Mouse (Mus musculus) embryonic facial prominence, embryonic 10.5 days (tissue): ENCODE results near the gene Aldh3b3. TPM values are rescaled to one million over a fixed set of nuclear protein-coding genes. Genes with fewer than 3 reads are reported as not detected.

Experiments
- DNase-seq: peaks from one replicate; pipeline ENCODE4 v3.0.0-alpha.2; 2017; ENCODE audit warnings: low spot score
- H3K27ac ChIP-seq: fragments of 300-500 bp; sonication (generic); replicated peaks from 2 replicates; pipeline ENCODE4 v1.5.1; 2016; ENCODE audit warnings: mild to moderate bottlenecking
- H3K27me3 ChIP-seq: fragments of 300-500 bp; sonication (generic); replicated peaks from 2 replicates; pipeline ENCODE4 v1.6.1; 2016; ENCODE audit warnings: low read depth, mild to moderate bottlenecking; ENCODE audit not compliant: poor library complexity, severe bottlenecking
- H3K36me3 ChIP-seq: fragments of 300-500 bp; sonication (generic); replicated peaks from 2 replicates; pipeline ENCODE4 v1.6.1; 2016; ENCODE audit warnings: mild to moderate bottlenecking, moderate library complexity
- H3K4me1 ChIP-seq: fragments of 300-500 bp; sonication (generic); 2 replicates; pipeline ENCODE4 v1.6.1; 2016
- H3K4me3 ChIP-seq: fragments of 300-500 bp; sonication (generic); 2 replicates; pipeline ENCODE4 v1.5.1; 2016; ENCODE audit warnings: mild to moderate bottlenecking, moderate library complexity
- H3K9me3 ChIP-seq: fragments of 300-500 bp; sonication (generic); 2 replicates; pipeline ENCODE4 v1.6.1; 2016; ENCODE audit warnings: mild to moderate bottlenecking
- WGBS: fragments of 180-500 bp; shearing (Covaris S2); methylation state at CpG from one replicate; pipeline ENCODE4 v1.1.7; 2016; 5-methylcytosine and 5-hydroxymethylcytosine counted together
- polyA plus RNA-seq: library from polyadenylated mRNA; unstranded; fragments of >200 nt; fragmentation: Nextera tagmentation; extraction: Ambion mirVana; gene quantifications from 2 replicates; pipeline ENCODE4 v1.2.1, GENCODE M21; 2016

The Aldh3b3 gene
- polyA plus RNA-seq, 1 experiment from 2014 or later, result not detected

GRCm38 (mm10) chr19:3926685-3927084, 31.8 kb upstream of the Aldh3b3 start:
- Histone ChIP-seq H3K4me1 (peaks cover 42% of the 10 kb centered on the region), H3K36me3 (no peaks in the 10 kb centered on the region), H3K27me3 (0 out of 2 replicates have a peak, but pooled peaks cover 4% of the 10 kb centered on the region), H3K9me3 (no peaks in the 10 kb centered on the region), H3K4me3 (no peak overlapping the region), H3K27ac (no peak overlapping the region)
- 64% methylated on average over 6 of the region's 6 CpGs for WGBS
- no peak for DNase-seq

DNA sequence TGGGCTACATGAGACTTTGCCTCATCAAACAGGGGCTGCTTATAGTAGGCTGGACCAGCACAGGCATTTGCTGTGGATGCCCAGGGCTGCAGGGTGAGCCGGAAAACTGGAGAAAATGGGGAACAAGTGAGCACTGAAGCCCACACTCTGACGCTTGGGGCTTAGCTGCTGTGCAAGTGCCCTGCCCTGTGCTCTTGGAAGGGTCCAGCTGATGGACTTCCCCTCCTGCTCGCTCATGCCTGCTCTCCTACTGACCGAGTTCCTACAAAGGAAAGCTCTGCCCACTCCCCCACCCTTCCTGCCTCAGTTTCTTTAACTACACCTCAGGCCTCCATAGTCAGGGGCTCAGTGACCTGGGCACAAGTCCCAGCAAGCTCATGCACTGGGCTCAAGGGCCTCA, 30.5 kb upstream of the Aldh3b3 start:
- H3K9me3 ChIP-seq, result no peaks in the 10 kb centered on the region
- 87% methylated on average over 4 of the region's 4 CpGs for WGBS
- 0 out of 2 replicates have a peak, but pooled peaks cover 4% of the 10 kb centered on the region for H3K27me3 ChIP-seq
- H3K4me3 ChIP-seq, result no peak overlapping the region
- H3K4me1 ChIP-seq, result peaks cover 38% of the 10 kb centered on the region
- DNase-seq, result no peak
- H3K36me3 ChIP-seq, result no peaks in the 10 kb centered on the region
- no peak overlapping the region for H3K27ac ChIP-seq

- H3K27ac ChIP-seq, result peak overlapping the region; percentile 67; the same call in 1 of the 2 replicates
- whole genome bisulfite sequencing, result 81% methylated on average over 4 of the region's 4 CpGs
- no peaks in the 10 kb centered on the region for H3K9me3 ChIP-seq
- no peak overlapping the region for H3K4me3 ChIP-seq
- 0 out of 2 replicates have a peak, but pooled peaks cover 4% of the 10 kb centered on the region for H3K27me3 ChIP-seq
- no peak for DNase-seq
- H3K36me3 ChIP-seq, result no peaks in the 10 kb centered on the region
- peaks cover 30% of the 10 kb centered on the region for H3K4me1 ChIP-seq
Observed at GRCm38 (mm10) chr19:3928779-3929178, 29.7 kb upstream of the Aldh3b3 start.

DNA sequence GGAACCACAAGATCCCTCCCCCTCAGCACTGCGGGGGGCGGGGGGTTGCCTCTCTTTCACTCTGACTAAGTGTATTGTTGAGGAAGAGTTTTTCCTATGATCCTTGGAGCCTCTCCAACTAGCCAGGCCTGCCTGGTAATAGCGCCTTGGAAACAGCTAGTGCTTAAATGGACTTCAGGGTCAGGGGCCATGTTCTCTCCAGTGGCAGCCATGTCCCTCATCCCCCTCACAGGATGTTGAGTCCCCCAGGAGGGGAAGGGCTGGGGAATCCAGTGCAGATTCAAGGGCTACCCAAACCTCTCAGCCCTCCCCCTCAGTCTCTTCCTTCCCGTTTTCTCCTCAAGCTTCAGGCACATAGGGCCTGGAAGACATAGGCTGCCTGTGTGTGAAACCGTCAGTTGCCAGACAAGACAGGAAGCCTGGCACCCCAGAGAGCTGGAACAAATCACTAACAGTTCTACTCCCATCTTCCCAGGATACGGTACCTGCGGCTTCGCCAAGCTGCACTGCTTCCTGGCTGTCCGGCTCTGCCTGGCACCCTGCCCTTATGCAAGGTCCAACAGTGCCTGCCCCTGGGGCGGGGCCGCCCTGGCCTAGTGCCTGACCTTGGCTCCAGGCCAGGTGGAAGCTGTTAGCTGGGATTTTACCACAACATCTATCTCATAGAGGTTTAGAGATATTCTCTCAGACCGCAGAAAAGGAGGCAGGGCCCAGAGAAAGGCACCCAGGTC, 29.1 kb upstream of the Aldh3b3 start, which contains the start of gene Aldh3b1:
Gene Aldh3b1, minus strand, starts transcription at position 598 of the 731 bp plus-strand sequence.
- Histone ChIP-seq H3K36me3 (no peaks in the 10 kb centered on the region), H3K27ac (peak within 1 kb of the TSS; percentile 67), H3K9me3 (no peaks in the 10 kb centered on the region), H3K4me1 (peaks cover 26% of the 10 kb centered on the region), H3K4me3 (no peak within 1 kb of the TSS), H3K27me3 (0 out of 2 replicates have a peak, but pooled peaks cover 6% of the 10 kb centered on the region)
- 56% methylated on average over 12 of the region's 12 CpGs for WGBS
- no peak for DNase-seq

GRCm38 (mm10) chr19:3930262-3931057, 28.0 kb upstream of the Aldh3b3 start:
- no peaks in the 10 kb centered on the region for H3K9me3 ChIP-seq
- H3K4me3 ChIP-seq, result no peak overlapping the region
- peaks cover 13% of the 10 kb centered on the region; the same call in 1 of the 2 replicates for H3K27me3 ChIP-seq
- no peak for DNase-seq
- no peaks in the 10 kb centered on the region for H3K36me3 ChIP-seq
- peak overlapping the region; percentile 67 for H3K27ac ChIP-seq
- 79% methylated on average over 21 of the region's 21 CpGs for WGBS
- H3K4me1 ChIP-seq, result peaks cover 32% of the 10 kb centered on the region

GRCm38 (mm10) chr19:3931716-3932115, 26.7 kb upstream of the Aldh3b3 start:
- WGBS, result 91% methylated on average over 9 of the region's 9 CpGs
- no peak for DNase-seq
- peaks cover 39% of the 10 kb centered on the region for H3K4me1 ChIP-seq
- H3K27me3 ChIP-seq, result peaks cover 25% of the 10 kb centered on the region
- H3K4me3 ChIP-seq, result no peak overlapping the region
- no peaks in the 10 kb centered on the region for H3K36me3 ChIP-seq
- H3K27ac ChIP-seq, result no peak overlapping the region
- H3K9me3 ChIP-seq, result no peaks in the 10 kb centered on the region

GRCm38 (mm10) chr19:3935032-3935895, 23.2 kb upstream of the Aldh3b3 start, which contains the start of gene Unc93b1:
Gene Unc93b1 (plus strand): TSS chr19:3935186.
- 5% methylated on average over 42 of the region's 42 CpGs for WGBS
- H3K27ac ChIP-seq, result peak within 1 kb of the TSS; percentile 73
- H3K36me3 ChIP-seq, result no peaks in the 10 kb centered on the region
- peaks cover 31% of the 10 kb centered on the region for H3K27me3 ChIP-seq
- no peaks in the 10 kb centered on the region for H3K9me3 ChIP-seq
- H3K4me1 ChIP-seq, result peaks cover 22% of the 10 kb centered on the region
- H3K4me3 ChIP-seq, result peak within 1 kb of the TSS; percentile 64
- peak; percentile 75 for DNase-seq

GRCm38 (mm10) chr19:3935896-3936850, 22.3 kb upstream of the Aldh3b3 start:
- peak overlapping the region; percentile 73 for H3K27ac ChIP-seq
- peak; percentile 61 for DNase-seq
- H3K9me3 ChIP-seq, result no peaks in the 10 kb centered on the region
- 7% methylated on average over 22 of the region's 22 CpGs for WGBS
- no peaks in the 10 kb centered on the region for H3K36me3 ChIP-seq
- H3K4me1 ChIP-seq, result peaks cover 17% of the 10 kb centered on the region
- H3K27me3 ChIP-seq, result peaks cover 28% of the 10 kb centered on the region
- H3K4me3 ChIP-seq, result peak overlapping the region; percentile 64

- Histone ChIP-seq H3K27ac (no peak overlapping the region), H3K4me1 (peaks cover 7% of the 10 kb centered on the region), H3K4me3 (no peak overlapping the region), H3K9me3 (no peaks in the 10 kb centered on the region), H3K27me3 (peaks cover 32% of the 10 kb centered on the region), H3K36me3 (no peaks in the 10 kb centered on the region)
- no peak for DNase-seq
- WGBS, result 83% methylated on average over 7 of the region's 7 CpGs
Observed at GRCm38 (mm10) chr19:3942315-3942714, 16.1 kb upstream of the Aldh3b3 start.

DNA sequence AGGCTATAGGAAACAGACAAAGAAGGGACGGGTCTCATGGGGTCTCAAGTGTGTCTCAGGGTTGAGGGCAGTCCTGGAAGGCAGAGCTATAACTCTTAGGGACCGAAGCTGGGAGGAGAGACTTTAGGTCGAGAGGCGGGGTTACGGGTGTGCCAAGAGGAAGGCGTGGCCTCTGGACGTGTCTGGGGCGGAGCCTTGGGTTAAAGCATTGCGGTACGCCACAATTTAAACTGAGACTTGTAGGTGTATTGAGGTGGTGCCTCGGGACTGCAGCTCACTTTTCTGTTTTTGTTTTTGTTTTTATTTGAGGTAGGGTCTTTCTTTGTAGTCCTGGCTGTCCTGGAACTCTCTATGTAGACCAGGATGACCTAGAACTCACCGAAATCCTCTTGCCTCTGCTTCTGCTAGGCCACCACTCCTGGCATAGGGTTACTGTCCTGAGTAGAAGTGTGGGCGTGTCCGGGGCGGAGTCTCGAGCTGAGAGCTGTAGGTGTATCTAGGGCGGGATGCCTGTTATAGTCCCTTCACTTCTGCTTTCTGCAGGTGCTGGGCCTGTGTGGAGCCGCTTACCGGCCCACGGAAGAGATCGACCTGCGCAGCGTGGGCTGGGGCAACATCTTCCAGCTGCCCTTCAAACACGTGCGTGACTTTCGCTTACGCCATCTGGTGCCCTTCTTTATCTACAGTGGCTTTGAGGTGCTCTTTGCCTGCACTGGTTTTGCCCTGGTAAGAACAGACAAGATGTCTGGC, 15.3 kb upstream of the Aldh3b3 start:
- Histone ChIP-seq H3K4me3 (peak overlapping the region; percentile 20; the same call in 1 of the 2 replicates), H3K36me3 (no peaks in the 10 kb centered on the region), H3K27me3 (peaks cover 32% of the 10 kb centered on the region), H3K4me1 (peaks cover 7% of the 10 kb centered on the region), H3K27ac (no peak overlapping the region), H3K9me3 (no peaks in the 10 kb centered on the region)
- DNase-seq, result no peak
- WGBS, result 22% methylated on average over 27 of the region's 27 CpGs
